Mouse (Mus musculus): ENCODE measurements around the gene Zfp811.
A peak's percentile ranks its signal among the peaks of the same experiment; 100 is the strongest.
"Not testable (repeated sequence)": the region's sequence is repeated elsewhere in the genome, so short reads cannot be mapped to it uniquely, and the experiment has no call there.

Gene Zfp811

DNA sequence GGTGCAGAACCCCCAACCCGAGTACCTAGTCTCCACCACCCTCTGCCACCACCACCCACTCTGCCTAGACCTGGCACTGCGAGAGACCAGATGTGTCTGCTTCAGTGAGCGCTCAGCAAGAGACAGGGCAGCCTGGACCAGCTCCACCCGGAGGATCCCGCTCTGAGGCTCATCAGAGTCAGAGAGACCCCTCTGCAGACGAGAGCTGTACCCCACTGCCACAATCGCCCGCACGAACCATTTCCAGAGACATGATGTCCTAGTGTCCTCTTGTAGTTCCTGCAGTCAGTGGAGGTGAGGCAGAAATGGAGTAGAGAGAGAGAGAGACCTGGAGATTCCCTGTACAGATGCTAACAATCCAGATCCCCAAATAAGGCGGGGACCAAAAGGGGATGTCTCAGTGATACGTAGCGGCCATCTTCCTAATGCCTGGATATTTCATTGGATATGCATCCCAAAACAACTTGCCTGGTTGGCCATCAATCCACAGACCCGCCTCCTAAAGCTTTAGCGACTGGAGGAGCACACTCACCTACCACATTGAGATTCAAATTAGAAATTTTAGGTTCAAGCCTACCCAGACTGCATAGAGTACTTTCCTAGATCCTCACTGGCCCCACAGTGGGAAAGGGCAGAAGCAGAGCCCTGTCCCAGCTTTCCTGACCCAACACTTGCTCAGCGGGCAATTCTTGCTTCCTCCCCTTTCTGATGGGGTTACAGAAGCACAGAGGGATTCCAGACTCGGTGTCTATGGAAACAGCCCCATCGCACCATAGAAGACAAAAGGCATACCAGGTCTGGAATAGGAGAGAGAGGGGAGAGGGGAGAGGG, at the start of gene Zfp811:
Zfp811 (minus strand) TSS at position 388 of the 831 bp plus-strand sequence.
- no peak for DNase-seq (ENCODE audit: low read depth, low spot score)

DNA sequence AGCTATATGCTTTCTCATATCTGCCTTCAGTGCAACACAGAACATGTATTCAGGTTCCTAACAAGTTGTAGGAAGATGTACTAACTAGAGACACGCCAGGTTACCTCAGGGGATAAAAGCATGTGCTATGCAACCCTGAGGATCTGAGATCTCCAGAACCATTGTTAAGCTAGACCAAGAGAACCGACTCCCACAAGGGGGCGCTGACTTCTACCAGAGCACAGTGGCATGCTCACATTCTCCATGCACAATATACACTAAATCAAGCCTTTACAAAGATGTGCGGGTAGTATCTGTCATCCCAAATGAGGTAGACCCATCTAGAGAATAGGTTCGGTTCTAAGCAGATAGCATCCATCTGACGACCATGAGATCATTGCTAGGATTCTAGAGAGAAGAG, 47.0 kb upstream of the Zfp811 start:
- DNase-seq (ENCODE audit: low read depth, low spot score), result not testable (repeated sequence)

DNA sequence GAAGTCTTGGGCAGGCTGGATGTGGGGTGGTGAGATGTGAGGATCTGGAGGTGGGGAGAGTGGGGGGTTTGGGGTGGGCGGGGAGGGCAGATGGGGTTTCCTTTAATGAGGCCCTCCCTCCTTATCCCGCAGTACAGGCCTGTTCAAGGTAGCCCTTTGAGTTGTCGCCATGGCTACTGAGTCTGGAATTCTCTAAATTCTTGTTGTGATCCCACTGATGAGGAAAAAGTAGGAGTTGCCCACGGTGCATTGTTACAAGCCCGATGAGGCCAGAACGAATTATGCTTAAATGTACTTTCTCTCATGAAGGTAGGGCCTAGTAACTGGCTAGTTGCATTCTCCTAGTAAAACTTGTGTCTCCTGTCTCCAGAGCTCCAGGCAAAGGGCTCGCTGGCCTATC, 41.9 kb upstream of the Zfp811 start:
- DNase-seq (ENCODE audit: low read depth, low spot score), result no peak

DNA sequence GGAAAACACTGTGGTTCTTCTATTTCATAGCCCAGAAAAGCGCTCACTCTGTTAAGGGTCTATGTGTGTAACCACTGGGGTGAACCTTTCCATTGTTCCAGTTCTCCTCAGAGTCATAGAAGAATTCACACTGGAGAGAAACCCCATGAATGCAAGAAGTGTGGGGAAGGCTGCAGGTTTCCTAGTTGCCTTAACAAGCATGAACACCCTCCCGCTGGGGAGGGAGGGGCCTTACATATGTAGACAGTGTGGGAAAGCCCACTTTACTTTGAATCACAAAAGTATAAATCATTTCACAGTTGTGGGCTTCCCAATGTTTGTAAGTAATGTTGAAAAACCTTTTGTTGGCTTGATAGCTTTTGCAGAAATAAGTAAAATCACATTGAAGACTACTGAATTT, 31.7 kb upstream of the Zfp811 start:
- no peak for DNase-seq (ENCODE audit: low read depth, low spot score)

DNA sequence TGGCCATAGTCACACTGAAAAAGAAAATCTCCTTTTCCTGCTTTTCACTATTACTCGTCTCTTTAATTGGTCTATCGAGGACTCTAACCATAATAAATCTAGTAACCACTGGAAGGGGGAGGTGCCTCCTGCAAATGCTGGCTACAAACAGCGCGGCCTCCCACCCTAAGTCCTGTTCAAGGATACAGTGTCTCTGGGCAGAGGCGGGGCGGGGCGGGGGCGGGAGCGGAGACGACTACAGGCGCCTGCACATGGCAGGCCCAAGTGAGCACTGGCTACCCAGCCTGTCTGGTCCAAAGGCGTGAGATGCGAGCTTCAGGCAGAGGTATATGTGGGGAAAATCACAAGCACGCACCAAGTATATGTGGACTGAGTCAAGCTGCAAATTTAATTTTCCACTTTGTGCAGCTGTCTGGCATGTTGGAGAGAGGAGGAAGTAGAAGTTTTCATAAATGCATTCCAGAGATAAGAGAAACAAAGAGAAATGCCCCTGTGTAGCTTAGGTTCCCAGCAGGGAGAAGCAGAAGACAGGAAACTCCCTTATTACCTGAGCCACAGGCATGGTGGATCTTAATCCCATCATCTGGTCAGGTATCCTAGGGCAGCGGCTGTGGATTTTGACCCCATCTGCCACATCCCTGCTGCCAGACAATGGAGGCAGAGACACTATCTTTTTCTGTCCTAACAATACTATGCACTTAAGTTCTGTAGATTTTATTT, 29.5 kb upstream of the Zfp811 start:
- DNase-seq (ENCODE audit: low read depth, low spot score), result no peak

DNA sequence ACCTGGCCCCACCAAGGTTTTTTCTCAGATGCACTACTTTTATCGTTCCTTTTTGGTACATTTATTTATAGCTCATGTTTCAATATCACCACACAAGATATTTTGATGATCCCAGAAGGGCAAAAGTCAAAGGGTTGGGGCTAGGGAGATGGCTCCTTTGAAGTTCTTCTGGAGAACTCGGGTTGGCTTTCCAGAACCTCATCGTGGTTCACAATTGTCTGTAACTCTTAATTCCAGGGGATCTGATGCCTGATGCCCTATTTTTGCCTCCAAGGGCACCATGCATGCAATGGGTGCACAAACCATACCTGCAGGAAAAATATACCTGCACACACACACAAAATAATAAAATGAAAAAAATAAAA, 20.7 kb upstream of the Zfp811 start:
- no peak for DNase-seq (ENCODE audit: low read depth, low spot score)

DNA sequence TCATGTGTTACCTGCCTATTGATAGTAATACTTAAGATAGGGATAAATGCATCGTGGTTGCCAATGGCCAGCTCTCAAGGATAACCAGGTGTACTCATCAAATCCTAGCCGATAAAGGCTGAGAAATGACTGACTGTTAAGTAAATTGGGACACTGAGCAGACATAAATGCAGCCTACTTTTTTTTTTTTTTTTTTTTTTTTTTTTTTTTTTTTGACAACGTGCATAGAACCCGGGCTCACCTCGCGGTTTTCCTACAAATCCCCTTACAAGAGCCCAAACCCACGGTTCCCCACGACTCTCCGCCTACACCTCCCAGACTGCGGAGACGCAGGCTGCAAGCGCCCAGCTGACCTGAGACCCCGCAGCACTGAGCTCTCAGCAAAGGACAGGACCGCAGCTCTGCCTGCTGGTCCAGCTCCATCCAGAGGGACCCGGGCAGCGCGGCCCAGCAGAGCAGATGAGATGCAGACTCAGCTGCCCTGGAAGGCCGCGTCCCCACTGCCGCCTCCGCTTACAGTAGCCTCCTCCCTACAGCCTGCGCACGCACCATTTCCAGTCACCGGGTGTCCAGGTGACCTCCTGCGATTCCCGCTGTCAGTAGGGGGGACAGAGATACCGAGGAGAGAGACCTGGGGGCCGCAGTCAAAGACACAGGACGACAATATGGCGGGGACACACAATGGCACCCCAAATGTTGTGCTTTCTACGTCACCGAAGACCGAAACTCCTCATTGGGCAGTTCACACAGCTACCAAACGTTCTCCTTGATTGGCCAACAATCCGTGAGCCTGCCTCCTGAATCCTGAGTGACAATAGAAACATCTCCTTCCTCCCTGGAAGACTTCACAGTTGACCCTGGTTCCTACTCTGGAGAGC, 20.0 kb upstream of the Zfp811 start, which contains the start of gene Zfp799:
Zfp799 (minus strand) TSS at position 722 of the 878 bp plus-strand sequence.
- peak; percentile 71 for DNase-seq (ENCODE audit: low read depth, low spot score)

DNA sequence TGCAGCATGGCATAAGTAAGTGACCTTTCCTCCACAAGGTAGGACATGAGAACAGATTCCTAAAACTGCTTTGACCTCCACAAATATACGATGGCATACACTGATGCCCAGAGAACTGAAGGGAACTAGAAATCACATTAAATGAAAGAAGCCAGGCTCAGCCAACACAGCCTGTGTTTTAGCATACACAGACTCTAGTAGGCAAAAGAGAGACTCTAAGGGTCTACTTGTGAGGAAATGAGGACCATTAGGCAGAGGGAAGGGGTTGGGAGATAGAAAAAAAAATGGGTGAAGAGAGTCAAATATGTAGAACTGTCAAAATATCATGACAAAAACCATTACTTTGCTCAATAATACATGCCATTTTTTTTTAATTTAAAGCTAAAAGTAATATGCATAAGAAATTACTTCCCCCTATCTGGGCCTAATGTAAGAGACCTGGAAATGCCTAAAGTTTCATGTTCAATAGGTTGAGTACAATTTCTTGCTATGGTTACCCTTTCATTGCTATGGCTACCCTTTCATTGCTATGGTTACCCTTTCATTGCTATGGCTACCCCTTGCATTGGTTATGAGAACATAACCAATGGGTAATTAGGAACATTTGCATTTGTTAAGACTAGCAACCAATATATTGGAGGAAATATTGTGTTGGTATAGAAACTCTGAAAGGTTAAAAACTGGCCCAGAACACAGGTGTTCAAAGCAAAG, 6.5 kb upstream of the Zfp811 start:
- no peak for DNase-seq (ENCODE audit: low read depth, low spot score)

DNA sequence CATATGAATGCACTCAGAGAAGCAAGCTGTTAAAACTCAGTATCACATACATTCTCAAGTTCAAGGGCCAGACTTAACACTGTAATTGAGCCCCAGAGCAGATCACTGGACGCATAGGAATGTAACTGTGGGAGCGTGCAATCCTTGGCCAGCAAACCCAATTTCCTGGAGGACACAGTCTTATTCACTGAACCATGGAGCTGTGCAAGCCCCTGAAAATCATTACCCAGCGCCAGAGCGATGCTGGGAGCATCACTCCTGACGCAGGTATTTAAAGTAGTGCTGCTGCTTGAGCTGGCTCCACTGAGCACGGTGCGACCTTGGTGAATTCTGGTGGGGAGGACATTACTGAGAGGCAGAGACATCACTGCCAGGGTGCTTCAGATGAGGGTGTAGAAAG, 4.4 kb upstream of the Zfp811 start:
- no peak for DNase-seq (ENCODE audit: low read depth, low spot score)

DNA sequence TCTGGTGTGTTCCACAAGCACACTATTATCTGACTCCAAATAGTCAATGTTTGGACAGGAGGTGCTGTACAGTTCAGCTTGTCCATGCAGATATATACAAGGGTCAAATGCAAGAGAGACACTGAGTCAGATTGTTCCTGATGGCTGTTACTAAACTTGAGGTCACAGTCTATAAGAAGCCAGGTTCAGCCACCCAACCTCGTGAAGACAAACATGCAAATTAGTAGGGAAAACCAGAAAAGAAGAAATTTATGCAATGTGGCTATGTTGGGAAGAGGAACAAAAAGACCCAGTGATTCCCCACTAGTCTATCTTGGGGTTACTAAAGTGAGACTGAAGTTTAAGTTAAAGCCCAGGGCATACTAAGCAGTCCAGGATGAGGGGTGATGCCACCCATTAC, 917 bp upstream of the Zfp811 start:
- DNase-seq (ENCODE audit: low read depth, low spot score), result no peak

DNA sequence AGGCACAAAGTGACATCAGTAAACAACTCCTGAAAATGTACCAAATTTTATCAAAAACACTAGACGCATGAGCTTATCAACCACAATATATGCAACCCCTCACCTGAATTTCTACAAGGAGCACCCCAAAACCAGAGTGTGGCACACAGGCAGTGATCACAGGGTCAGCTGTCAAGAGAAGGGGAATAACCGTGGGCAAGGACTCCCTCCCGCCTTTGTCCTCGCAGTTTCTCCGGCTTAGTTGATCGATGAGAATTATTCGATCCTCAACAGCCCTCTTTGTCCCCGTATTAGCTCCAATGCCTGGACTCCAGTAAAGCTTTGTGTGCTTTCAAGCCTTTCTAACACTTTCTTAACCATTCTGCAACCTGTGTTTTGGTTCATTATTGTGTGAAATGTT, 810 bp downstream of the Zfp811 start:
- no peak for DNase-seq (ENCODE audit: low read depth, low spot score)

DNA sequence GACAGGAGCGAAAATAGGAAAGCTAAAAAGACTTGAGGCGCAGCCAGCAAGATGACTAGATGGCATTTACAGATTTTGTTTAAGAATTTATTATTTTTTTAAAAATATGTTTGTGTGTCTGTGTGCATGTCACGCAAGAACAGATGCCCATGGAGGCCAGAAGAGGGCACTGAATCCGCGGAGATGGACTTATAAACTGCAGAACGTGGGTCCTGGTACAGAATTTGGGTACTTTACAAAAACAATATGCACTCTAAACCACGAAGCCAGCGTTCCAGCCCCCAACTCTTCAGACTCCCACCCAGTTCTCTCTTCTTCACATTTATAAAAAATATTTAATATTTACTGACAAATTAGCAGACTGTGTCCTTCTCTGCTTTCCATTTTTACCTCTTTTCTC, 20.5 kb downstream of the Zfp811 start:
- no peak for DNase-seq (ENCODE audit: low read depth, low spot score)

DNA sequence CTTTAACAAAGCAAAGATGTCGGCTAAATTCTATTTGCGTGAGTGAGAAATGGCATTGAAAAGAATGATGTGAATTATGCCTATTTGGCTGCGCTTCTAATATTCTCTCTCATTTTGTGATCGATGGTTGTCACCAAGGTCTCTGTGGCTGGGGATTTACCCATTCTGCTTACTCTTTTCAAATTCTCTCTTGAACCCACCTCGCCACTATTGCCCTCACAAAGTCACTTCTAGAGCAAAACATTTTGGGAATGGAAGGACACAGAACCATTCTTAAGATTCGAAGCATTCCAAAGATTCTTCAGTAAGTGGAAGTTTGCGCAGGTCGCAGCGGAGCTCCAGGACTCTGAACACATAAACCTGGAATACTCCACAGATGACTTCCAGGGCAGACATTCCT, 21.2 kb downstream of the Zfp811 start:
- no peak for DNase-seq (ENCODE audit: low read depth, low spot score)

DNA sequence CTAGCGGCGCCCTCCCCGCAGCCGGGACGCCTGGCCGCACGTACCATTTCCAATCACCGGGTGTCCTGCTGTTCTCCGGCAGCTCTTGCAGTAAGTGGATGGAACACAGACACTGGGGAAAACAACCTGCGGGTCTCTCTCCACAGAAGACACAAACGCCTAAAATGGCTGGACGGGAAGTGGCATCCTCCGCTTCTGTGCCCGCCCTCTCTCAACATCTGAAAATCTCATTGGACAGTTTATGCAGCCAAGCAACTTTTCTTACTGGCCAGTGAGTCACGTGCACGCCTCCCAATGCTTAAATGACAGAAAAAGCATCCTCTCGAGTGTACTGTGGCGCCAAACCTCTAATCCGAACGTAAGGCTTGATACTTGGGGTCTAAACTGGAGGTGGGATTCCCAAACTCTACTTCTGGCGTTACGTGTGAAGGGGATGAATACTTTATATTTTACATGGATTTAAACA, 21.6 kb downstream of the Zfp811 start, which contains the start of gene Zfp871:
Zfp871 (minus strand) TSS at position 194 of the 466 bp plus-strand sequence.
- DNase-seq (ENCODE audit: low read depth, low spot score), result peak; percentile 86

DNA sequence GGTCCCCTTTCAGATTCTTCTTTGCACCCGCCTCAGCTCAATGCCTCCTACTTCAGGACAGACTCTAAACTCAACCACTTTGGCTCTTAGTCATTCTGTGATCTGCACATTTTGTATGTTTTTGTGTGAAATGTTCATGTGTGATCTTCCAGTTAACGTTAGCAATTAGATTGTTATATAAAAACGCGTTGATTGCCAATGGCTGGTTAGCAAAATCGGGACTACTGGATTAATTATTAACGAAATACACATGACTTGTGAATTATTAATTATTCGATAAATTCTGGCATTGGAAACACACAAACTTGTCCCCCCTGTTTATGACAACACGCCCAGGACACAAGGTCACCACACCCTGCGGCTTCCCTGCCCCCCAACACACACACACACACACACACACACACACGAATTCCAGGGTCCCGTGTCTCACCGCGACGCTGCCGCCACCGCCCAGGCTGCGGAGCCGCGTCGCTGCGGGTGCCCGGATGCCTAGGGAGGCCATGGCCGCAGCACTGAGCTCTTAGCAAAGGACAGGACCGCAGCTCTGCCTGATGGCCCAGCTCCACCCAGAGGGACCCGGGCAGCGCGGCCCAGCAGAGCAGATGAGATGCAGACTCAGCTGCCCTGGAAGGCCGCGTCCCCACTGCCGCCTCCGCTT, 22.2 kb downstream of the Zfp811 start:
- DNase-seq (ENCODE audit: low read depth, low spot score), result peak; percentile 16

DNA sequence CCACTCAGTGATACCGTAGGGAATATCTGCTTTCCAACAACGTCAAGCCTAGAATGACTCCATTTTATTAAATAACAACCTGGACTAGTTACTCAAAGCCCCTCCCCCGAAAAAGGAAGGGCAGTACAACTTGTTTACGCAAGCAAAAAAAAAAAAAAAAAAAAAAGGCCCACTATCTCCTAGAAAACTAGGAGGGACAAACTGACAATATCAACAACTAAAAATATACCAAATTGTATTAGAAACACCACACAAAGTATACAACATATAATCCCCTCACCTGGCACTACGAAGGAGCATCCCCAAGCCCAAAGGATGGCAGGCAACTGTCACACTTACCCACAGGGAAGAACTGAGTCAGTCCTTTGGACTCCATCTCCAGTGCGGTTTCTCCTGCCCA, 22.8 kb downstream of the Zfp811 start:
- no peak for DNase-seq (ENCODE audit: low read depth, low spot score)

DNA sequence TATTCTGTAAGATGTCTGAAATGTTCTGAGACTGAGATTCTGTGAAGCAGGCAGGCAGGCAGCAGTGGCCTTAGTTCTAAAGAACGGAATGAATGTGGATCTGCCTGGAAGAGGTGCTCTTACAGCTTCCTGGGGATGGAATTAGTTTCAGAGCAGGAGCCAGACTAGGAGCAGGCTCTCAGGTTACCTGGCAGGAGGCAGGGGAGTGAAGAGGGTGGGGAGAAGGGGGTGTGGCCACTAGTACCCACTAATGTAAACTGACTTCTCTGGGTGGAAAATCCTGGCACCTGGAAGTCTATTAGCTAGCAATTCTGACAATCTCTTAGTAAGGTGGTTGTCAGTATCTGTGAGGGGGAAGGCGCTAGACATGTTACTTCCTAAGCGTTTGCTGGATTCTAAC, 24.1 kb downstream of the Zfp811 start:
- DNase-seq (ENCODE audit: low read depth, low spot score), result peak; percentile 25

DNA sequence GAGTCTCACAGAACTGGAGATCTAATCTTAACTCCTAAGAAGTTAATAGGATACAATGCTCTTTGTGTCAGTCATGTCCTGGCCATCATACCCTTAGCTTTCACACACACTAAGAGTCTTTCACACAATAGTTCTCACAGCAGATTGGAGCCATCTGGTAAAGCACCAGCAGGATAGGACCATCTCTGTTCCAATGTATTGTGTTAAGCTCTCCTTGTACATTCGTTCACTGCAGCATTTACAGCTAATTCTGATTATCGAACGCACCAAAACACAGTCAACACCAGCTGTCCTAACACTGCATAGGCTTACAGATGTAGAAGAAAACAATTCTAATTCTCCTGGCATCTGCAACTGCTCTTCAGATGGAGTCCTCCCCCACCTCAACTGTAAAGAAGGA, 32.2 kb downstream of the Zfp811 start:
- DNase-seq (ENCODE audit: low read depth, low spot score), result no peak

DNA sequence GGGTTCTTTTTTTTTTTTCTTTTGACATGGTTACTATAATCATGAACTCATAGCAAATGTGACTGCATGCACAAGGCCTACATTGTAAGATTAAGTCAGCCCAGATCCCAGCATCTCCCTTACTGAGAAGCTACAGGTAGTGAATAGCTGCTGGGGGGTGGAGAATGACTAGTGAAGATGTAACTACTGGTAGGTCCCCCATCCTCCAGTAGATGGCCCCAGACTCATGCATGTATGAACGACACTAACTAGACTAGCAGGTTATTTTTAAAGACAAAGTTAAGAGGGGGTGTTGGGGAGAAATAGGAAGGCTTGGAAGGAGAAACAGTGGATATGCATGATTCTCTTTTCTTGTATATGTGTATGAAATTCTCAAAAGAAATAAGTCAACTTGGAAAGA, 38.5 kb downstream of the Zfp811 start:
- DNase-seq (ENCODE audit: low read depth, low spot score), result peak; percentile 18

DNA sequence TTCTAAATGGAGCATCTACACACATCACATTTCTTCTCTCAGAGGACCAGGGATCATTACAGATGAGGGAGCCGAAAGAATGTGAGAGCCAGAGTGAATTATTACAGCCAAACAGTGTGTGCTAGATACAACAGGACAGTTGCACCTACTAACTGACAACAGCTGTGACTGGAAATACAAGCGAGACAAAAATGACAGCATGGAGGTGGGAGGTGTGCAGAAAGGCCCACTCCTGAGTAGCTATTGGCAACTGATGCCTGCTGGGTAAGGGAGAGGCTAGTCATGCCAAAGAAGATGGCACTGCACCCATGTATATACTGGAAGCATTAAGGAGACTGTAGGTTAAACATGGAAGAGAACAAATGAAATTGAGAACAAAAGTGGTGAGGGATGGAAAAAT, 43.3 kb downstream of the Zfp811 start:
- no peak for DNase-seq (ENCODE audit: low read depth, low spot score)

DNA sequence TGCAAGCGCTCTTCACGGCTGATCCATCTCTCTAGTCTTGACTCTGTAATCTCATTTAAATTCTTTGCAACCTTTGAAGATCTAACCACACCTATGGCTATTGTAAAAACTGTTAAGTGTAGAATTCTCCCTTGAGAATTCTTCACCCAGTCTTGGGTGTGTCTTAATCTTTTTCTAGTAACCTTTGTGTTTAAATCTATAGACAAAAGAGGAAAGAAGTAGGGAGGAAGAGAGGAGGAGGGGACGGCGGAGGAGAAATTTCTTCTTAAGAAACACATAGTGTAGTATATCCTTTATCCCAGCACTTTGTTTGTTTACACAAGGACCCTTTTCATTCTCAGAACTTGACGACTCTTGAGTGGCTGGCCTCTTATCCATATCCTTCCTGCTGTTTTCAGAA, 52.4 kb downstream of the Zfp811 start:
- DNase-seq (ENCODE audit: low read depth, low spot score), result no peak
